Mouse (Mus musculus): ENCODE data around the gene Olfr491.

Gene Olfr491

DNA sequence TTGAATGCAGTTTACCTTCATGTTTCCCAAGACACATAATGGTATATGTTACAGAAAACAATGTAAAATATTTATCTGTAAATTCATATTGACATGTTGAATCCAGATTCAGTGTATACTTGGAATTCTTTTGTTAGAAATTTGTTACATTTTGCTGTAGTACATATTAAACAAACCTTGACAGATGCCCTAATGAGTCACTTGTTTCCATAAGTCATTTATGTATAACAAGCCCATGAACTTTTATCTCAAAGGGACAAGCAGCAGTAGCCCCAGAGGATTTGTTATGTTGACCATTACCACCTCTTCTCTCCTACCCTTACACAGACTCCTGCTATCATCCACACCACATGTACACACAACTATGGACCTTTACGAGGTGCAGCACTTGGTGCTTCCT, at the start of gene Olfr491:
Gene Olfr491, plus strand, starts transcription at position 301 of the 400 bp plus-strand sequence.
- no peak for DNase-seq (ENCODE audit: low spot score in 2 of 2)

DNA sequence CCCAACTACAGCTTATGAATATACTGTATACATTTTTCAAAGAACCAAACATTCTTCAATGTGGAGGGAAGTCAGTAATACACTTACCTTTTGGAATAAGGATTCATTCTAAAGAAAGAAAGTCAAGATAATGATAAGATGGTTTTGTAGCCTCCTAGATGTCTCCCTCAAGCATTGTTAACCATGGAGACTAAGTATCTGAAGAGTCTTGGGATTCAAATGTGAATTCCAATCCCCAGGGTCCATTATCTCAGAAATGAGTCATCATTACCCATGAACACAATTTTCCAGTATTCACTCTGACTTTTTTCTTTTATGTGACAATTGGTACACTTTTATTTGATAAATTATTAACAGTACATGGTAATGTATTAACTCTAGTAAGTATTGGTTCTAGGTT, 24.4 kb upstream of the Olfr491 start, which contains the start of gene Olfr490:
Gene Olfr490, minus strand, starts transcription at position 101 of the 400 bp plus-strand sequence.
- no peak for DNase-seq (ENCODE audit: low spot score in 2 of 2)

DNA sequence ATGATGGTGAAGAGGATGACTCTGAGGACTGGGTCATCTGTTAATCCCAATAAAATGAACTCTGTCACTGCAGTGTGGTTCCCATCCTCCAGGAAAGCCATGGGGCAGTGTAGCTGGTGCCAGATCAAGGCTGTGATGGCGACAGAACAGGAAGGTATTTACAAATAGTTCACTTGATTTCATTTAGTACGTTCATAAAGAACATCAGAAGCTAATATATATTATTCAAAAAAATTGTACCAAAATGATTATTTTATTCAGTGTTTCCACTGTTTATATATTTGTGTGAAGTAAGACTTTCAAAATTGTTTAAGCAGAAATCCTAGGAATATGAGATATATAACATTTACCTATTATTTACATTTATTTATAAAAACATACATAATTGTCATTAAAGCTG, 10.3 kb downstream of the Olfr491 start, which contains the start of gene Olfr492:
Gene Olfr492, minus strand, starts transcription at position 101 of the 400 bp plus-strand sequence.
- DNase-seq (ENCODE audit: low spot score in 2 of 2): no peak

DNA sequence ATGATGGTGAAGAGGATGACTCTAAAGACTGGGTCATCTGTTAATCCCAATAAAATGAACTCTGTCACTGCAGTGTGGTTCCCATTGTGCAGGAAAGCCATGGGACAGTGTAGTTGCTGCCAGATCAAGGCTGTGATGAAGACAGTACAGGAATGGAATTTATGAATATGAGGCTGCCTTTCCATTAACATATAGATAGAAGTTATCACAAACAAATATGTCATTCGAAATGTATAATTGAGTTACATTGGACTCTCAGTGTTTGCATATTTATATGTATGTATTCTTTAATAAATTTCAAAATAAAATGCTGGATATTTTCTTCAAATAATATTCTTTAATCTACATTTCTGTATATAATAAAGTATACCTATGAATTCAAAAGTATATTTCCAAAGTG, 33.6 kb downstream of the Olfr491 start, which contains the start of gene Olfr493:
Gene Olfr493, minus strand, starts transcription at position 101 of the 400 bp plus-strand sequence.
- DNase-seq (ENCODE audit: low spot score in 2 of 2): no peak

DNA sequence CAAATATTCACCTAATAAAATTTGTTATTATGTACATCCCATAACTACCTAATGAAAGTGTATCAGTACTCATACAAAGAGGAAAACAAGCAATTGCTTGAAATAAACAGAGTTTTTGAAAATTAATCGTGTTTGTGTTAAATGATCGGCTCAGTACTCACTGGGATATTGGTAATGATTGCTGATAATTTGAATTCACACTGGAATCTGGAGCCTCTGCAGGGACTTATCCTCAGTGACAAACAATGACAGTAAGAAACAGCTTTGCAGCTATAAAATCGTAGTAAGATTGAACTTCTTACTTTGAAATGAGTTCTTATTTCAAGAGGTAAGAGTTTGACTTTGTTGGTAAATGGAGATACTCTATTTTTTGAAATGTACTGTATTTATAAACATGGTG, 51.8 kb downstream of the Olfr491 start, which contains the start of gene Olfr494:
Gene Olfr494, plus strand, starts transcription at position 301 of the 400 bp plus-strand sequence.
- DNase-seq (ENCODE audit: low spot score in 2 of 2): no peak
